Mouse (Mus musculus) spleen, embryonic (tissue): Measurements from ENCODE around the gene Bms1.

ENCODE experiments used
- CTCF ChIA-PET: fragments of 350-600 bp; sonication (Branson Sonifier 250); formaldehyde crosslinking; loops from one replicate; lab custom pipeline; 2022; lab: Charles Lee

Bms1 gene

DNA sequence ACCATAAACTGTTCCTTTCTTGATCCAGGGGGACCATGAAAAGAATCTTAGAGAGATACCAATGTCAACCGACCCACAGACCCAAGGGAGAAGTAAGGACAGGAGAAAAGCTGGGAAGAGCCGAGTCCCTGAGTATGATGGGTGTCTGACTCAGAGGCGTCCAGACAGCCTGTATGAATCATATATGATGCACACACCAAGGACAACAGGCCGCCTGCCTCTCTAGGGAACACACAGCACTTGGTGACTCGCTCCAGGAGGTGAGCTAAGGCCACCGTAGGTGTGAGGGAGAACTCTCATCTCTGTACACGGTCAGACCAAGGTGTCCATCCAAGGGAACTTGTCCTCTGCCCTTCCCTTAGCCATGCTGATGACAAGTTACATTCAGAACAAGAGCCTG is 51.8 kb downstream of the Bms1 start:
- CTCF ChIA-PET: no interaction called here

DNA sequence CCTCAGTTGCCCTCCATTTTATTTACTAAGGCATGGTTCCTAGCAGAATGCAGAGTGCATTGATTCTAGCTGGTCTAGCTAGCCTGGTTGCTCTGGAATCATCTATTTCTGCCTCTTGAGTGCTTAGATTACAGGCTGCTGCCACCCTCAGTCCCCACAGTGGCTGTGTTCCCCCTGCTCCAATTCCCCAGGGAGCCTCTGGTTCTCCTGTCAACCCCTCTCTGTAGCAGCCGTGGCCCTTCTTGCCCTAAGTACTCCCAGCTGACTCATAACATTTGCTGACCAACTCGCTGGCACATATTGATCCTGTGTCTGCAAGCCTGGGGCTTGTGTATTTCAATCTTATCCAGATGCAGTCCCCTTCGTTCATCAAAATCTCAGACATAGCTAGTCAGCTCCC is 53.1 kb downstream of the Bms1 start:
- CTCF ChIA-PET: no interaction called here

DNA sequence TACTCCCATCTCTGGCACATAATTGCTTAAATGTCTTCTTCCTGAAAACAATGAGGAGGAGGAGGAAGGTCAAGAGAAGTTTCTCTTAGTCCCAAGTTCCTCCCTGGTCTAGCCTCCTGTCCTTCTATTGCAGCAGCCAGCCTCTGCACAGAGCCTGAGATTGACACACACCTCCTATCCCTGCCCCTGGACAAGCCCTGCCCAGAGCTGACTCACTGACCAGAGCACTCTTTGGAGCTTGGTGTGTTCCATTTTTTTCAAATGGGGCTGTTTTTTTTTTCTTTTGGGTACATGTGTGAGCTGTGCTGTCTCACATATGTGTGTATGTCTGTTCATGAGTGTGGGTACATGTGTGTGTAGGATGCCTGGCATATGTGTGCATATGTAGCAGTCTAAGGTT is 53.5 kb downstream of the Bms1 start:
- CTCF ChIA-PET: no interaction called here

DNA sequence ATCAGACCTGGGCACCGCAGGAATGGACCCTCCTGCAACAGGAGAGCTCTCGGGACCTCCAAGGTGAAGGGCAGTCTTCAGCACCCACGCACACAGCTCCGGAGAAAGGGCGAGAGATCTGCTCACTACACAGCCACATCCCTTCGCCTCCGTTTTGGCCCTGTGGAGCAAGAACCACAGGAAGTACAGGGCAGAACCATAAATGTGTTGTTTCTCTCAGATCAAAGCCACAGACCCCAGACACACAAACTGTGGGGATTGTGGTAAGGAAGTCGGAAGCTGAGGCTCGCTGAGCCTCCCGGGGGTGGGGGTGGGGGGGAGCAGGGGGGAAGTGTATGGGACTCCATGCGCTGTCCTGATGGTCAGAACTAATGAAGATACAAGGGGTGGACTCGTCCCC is 68.9 kb downstream of the Bms1 start:
- CTCF ChIA-PET: interaction anchor here (0.5 kb wide), 1 partner anchor 1184 kb away, joined by 3 read pairs; no protein-coding TSS in a partner anchor

DNA sequence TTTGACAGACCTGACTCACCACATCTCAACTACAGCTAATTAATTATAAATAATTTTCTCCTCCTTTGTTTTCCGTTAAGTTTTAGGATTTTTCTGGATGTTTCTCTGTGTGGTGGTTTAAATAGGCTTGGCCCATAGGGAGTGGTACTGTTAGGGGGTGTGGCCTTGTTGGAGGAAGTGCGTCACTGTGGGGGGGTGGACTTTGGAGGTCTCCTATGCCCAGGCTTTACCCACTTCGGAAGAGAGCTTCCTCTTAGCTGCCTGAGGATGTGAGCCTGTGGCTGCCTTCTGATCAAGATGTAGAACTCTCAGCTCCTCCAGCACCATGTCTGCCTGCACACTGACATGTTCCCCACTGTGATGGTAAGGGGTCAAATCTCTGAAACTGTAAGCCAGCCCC is 71.1 kb downstream of the Bms1 start:
- CTCF ChIA-PET: no interaction called here

DNA sequence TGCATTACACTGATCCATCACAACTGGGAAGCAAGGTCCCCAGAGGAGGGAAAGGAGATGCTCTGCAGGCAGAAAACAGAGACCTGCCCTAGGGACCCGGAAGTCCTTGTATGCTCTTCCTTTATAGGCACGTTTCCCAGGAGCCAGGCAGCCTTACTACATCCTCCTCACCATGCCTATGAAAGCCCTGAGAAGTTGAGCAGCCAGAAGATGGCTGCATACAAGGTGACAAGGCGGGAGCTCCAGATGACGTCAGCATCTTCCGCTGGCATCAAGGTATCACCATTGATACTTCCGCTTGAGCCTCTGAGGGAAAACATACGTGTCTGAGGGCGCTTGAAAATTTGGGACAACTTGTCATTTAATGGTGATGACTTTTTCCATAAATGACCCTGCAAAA is 72.0 kb downstream of the Bms1 start:
- CTCF ChIA-PET: no interaction called here

DNA sequence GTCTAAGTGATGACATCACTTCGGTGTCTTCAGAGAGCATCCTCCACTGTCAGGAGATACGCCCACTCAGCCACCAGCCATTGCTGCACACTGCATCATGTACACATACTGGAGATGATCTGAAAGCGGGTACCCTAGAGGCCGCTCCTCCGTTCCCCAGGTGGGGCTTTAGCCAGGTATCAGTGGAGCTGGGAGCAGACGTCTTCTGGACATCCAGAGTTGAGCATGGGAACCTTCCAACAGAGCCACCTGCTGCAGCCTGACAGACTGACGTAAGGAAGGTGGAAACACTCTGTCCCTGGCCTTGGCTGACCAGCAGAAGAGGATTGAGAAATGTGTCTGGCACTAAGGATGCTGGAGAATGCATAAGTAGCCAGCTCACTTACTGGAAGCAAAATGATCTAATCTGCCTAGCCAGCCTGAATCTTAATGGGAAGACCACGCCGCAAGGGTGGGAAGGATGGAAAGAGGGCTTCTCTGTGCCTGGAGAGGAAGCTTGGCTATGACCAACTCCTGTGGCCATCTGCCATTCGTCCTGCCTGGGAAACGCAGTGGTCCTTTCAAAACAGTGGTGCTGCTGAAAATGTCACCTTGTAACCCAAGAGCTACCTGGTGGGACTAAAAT is 77.3 kb downstream of the Bms1 start:
- CTCF ChIA-PET: no interaction called here

DNA sequence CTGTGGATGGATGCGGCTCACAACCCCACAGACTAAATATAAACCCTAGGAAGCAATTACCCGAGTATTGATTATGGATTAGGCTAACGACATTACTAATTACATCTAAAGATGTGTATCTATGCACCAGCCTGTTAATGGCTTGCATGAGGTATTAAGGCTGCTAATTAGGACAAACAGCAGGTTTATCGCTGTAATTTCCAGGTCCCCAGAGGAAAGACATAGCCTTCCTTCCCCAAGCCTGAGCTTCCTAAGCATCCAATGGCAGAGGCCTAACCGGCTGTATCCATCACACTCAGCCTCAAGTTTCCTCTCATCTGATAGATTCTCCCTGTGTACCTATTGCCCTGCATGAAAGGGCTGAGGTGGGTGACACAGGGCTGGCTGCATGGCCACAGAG is 81.6 kb downstream of the Bms1 start:
- CTCF ChIA-PET: no interaction called here

DNA sequence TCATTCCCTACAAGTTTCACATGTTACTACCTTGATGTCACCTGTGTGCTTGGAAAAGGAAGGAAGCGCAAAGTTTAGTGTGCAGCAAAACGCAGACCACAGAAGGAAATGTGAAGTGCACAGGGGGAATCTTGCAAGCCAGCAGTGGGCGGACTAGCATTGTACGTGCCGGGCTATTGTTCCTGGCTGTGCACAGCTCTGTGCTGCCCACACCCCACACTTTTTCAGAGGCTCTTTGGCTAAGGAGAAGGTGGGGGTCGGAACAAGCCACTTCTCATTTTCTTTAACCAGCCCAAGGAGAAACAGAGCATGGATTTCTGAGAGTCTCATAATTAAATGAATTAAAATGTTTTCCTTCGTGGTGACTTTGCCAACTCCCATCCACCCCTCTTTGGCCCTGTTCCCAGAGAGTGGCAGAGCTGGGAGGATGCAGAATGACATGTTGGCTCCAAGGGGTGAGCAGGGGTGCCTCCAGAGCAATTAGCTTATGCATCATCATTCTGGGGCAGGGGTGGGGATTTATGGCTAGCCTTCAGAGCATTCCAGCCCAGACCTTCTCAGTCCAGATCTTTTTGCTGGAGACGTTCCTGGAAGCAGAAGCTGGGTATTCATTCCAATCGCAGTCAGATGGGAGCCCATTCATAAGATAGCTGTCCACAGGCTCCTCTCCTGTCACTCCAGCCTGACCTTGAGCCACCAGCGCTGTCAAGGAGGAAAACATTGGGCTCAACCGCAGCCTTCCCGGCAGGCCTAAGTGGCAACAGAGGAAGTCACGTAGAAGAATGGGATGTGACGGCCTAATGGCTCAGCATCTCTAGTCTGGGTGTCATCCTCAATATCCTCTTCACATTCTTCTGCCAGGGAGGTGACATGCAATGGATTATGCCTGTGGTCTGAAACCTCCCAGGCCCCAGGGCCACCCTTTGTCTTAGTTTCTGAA is 82.5 kb downstream of the Bms1 start:
- CTCF ChIA-PET: no interaction called here

DNA sequence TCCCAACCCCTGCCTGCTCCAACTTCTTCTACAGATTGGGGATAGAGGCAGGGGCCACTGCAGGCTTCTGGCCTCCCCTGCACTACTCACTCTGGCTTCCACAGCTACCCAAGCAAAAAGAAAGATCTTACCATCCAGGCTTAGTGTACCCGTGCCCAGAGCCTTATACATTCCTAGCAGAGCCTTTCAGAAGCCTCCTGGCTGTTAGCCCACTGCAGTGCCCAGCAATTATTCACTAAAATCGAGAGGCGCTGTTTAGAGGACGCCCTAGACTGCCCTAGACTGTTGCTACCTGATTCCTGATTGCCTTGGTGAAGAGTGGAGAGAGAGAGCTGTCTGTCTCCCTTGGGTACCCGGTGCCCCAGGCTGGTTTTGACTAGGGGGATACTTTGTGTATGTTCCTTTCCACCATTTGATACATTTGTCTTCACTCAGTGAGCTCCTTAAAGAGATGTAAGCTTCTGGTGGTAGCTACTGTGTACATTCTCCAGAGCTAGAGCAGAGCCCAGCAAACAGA is 83.3 kb downstream of the Bms1 start:
- CTCF ChIA-PET: no interaction called here

DNA sequence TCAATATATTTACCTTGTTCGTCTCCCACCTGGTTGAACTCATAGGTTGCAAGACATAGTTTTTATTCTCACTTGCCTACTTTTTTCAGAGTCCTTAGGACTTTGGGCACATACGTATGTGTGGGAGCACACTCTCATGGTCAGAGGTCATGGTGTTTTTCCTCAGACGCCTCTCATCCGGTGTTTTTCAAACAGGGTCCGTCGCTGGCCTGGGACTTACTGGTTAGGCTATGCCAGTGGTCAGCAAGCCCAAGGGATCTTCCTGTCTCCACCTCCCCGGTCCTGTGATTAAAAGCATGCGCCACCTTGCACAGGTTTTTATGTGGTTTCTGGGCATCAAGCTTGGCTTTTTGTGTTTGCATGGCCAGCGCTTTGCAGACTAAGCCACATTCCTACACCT is 85.4 kb downstream of the Bms1 start:
- CTCF ChIA-PET: no interaction called here
